Mouse (Mus musculus) stomach, postnatal 0 days (tissue): ENCODE measurements around the gene Smarcc2.

Source experiments
- CTCF ChIP-seq: IDR thresholded peaks from 2 replicates; pipeline ENCODE4 v1.5.1; 2016; ENCODE audit warnings: antibody characterized with exemption, low read depth, mild to moderate bottlenecking, moderate library complexity
- EP300 ChIP-seq: optimal IDR thresholded peaks from 2 replicates; pipeline ENCODE3; 2016; ENCODE audit warnings: antibody characterized with exemption

DNA sequence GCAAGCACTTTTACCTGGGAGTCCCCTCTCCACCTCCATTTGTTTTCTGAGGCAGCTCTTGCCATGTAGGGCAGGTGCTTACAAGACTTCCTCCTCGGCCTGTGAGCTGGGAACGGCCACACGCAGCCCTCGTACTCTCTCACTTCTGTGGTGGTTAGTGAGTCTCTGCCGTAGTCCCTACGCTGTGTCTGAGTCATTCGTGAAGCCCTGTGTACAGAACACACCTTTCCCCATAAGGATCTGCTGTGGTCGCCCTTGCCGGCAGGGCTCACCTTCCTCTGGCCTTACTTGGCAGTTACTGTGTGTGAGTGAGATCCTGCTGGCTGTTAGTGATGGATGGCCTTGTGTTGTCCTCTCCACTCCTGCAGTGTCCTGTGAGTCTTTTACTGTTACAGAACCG, 24.4 kb upstream of the Smarcc2 start:
- TF ChIP-seq EP300 = no peak
- no peak for TF ChIP-seq CTCF
